Mouse (Mus musculus) left cerebral cortex, postnatal 10 days (tissue): ENCODE measurements around the gene Gm20852. TPM values are rescaled to one million over a fixed set of nuclear protein-coding genes. Genes with fewer than 3 reads are reported as not detected.
"Not testable (repeated sequence)": the region's sequence is repeated elsewhere in the genome, so short reads cannot be mapped to it uniquely, and the experiment has no call there.

Source experiments
- DNase-seq, 2 experiments: peaks; one replicate each; pipeline ENCODE4 v3.0.0; 2021 to 2022; ENCODE audit warnings: low spot score in 2 of 2, mixed read lengths in 1 of 2; ENCODE audit errors: extremely low spot score in 1 of 2
- intact Hi-C: fragments of 180-260 bp; cut with DNase I; formaldehyde crosslinking; loops from one replicate; pipeline ENCODE4 v1.15.1; 2025
- total RNA-seq, 2 experiments: library from RNA; stranded (reverse); gene quantifications; 2 replicates each; pipeline ENCODE4 v1.2.3; 2021

Gm20852 gene
- not detected for total RNA-seq

DNA sequence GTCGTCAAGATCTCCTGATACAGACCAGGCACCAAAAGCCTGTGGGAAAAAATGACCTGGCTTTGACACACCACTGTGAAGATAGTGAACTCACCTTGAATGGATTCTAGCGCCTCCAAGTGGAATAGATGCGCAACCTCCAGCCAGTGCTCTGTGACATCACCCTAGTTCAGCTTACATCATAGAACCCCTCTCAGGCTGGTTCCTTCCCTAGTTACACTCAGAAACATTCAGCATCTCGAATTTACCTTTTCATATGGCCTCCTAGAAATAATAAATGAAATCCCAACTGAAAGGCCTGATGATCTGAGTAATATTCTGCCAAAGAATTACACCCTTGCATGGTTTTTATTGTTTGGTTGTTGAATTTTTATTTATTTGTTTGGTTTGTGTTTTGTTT is at the start of gene Gm20852:
TSS of gene Gm20852 (minus strand) at position 101 of the 400 bp plus-strand sequence.
- intact Hi-C loops, DNase-seq: not testable (repeated sequence)
